Mouse (Mus musculus) megakaryocyte, adult 5-6 weeks (primary cell): ENCODE measurements around the gene Qpctl. TPM values are rescaled to one million over a fixed set of nuclear protein-coding genes. Genes with fewer than 3 reads are reported as not detected.

Experiments
- ATAC-seq: 2 replicates; pipeline ENCODE4 v1.8.0; 2016; ENCODE audit warnings: mild to moderate bottlenecking, inconsistent platforms; ENCODE audit not compliant: poor library complexity, severe bottlenecking
- total RNA-seq, 2 experiments: library from RNA; stranded (forward) in 1 of 2; stranded (reverse) in 1 of 2; fragments of 153-499, 151-499 nt in 1 of 2; fragments of 221-1000, 200-1000 nt in 1 of 2; gene quantifications; 2 replicates each; pipeline versions ENCODE4 v1.2.3 to v1.2.4; 2015 to 2017

Gene Qpctl
- total RNA-seq (2015) (6.6 and 7.9 TPM in 2 replicates), total RNA-seq (2017) (3.5 and 4.5 TPM in 2 replicates)

DNA sequence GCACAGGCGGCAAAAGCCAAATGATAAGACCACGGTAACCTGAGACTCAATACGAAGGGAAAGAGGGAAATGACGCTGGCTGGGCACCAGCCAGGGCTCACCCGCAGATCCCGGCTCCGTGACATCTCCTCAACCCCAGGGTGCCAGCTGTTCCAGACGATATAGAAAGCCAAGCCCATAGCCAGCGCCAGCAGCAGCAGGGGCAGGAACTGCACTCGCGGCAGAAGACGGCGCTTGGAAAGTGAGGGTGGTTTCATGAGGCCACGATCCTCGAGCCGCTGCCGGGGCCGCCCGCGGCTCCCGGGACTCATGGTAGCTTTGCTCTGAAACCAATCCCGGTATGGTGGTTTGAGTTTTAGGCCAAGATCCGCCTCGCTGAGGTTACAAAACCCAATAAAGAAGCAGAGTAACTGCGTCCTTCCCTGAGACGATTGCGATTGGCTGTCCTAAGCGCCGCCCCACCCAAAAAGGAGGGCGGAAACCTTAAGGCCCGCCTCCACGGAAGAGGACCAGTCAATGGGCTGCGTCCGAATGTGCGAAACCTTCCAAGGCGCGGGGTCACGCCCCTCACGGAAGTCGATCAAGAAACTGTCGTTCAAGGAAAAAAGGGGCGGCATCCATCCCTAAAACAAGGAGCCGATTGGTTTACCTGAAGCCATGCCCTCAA is at the start of gene Qpctl:
TSS of gene Qpctl (minus strand) at position 417 of the 667 bp plus-strand sequence.
- peak; percentile 91 for ATAC-seq

DNA sequence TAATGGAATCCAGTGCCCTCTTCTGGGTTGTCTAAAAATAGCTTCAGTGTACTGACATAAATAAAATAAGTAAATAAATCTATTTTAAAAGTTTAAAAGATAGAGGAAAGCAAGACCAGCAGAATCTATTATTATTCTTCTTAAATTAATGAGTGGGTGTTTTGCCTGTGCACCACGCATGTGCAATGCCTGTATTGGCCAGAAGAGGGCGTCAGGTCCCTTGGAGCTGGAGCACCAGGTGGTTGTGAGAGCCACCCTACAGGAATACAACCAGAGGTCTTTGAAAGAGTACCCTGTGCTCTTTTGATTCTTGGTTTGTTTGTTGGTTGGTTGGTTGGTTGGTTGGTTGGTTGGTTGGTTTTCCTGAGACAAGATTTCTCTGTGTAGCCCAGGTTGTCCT is 48.9 kb upstream of the Qpctl start:
- 0 out of 2 replicates have a peak, but pooled peaks have one; percentile 35 for ATAC-seq

DNA sequence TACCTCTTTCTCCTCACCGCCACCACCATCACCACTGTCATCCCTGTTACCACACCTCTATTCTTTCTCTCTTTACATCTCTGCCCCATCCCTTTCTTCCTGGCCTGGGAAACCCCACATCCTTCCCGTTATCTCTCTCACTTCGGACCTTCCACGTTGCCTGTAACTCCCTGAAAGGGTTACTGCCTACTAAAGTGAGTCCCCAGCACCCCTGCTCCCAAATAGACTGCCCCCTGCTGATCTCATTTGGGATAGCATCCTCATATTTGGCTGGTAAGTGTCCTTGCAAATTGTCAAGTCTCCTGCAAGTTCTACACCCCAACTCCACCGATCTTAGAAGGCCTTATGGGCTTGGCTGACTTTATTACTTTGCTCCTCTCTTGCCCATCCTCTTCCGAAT is 47.6 kb upstream of the Qpctl start:
- ATAC-seq = peak; percentile 60

DNA sequence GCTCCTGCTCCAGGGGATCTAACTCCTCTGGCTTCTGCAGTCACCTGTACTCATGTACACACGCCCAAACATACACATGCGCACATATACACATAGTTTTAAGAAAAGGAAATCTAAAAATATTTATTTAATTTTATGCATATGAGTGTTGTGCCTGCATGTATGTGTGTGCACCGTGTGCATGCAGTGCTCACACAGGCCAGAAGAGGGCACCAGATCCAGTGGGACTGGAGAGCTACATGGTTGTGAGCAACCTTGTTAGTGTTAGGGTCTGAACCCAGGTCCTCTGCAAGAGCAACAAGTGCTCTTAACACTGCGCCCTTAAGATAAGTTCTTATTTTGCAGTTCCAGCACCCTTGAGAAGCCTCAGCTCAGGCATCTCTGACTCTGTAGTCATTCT is 45.6 kb upstream of the Qpctl start:
- no peak for ATAC-seq

DNA sequence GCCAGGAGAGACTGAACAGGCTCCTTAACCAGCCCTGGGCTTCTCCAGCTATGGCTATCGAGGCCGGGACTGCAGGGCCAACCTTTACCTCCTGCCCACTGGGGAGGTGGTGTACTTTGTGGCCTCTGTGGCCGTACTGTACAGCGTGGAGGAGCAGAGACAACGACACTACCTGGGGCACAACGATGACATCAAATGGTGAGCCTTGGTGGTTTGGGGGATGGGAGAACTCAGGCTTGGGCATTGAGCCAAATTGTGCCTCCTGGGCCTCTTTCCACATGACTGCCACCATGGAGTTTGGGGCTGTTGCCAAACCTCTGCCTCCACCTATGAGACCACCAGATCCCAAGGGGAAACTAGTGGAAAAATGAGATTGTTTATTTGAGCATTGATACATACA is 35.7 kb upstream of the Qpctl start:
- no peak for ATAC-seq

DNA sequence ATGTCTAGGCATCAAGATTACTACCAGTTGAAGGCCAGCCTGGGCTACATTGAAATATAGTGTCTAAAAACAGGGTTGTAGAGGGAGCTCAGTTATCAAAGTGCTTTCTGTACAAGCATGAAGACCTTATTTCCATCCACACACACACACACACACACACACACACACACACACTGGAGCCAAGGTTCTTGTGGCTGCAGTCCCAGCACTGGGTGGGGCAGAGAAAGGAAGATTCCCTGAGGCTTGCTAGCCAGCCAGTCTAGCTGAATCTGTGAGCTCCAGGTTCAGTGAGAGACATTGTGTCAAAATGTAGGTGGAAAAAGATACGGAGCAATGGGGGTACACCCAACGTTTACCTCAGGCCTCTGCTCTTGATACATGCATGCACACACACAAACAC is 35.2 kb upstream of the Qpctl start:
- ATAC-seq = no peak

DNA sequence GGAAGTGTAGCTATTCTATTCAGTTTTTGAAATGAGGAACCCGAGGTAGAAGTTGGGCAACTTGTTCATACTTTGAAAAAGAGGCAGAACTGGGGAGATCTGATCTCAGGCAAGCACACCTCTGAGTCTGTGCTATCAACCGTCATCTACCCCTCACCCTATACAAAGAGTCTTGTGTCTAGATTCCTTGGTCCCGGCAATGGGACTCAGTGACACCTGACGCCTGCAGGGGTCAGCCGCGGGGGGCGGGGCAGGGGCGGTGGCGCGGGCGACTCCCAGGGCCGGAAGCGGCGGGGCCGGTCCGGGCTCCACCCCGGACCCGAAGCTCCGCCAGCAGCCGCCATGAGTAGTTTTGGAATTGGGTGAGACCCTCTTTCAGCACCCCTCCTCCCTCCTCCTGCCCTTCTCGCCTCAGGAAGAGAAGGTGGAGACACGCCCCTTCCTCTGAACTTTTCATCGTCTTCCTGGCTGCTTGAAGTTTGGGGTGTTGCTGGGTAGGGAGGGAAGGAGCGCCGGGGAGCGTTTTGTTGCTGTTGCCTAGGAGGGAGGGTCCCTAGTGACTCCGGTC is 31.9 kb upstream of the Qpctl start:
- peak; percentile 58 for ATAC-seq

DNA sequence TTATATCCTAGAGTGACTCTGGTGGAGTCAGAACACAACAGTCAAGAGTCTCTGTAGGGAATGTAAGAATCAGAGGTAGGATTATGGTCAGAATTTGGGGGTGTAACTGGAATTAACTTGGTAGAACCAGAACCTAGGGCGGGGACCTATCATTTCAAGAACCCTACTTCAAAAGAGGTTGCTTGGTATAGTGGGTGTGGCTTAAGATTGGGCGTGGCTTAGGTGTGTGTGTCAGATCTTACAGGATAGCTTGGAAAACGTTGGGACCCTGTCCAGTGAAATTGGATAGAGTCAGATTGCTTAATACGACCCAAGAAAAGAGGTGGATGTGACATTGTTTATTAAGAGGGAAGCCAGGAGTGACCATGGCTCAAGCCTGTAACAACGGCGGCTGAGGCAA is 30.8 kb upstream of the Qpctl start:
- no peak for ATAC-seq

DNA sequence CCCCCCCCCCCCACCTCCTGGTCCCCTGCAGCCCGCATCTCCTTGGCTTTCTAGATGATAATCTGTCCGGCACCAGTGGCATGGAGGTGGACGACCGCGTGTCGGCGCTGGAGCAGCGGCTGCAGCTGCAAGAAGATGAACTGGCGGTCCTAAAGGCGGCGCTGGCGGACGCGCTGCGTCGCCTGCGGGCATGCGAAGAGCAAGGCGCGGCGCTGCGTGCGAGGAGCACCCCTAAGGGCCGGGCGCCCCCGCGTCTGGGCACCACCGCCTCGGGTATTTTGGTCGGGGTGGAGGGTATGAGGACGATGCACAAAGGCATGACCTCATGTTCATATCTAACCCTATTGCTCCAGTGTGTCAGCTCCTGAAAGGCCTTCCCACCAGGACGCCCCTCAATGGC is 30.1 kb upstream of the Qpctl start:
- peak; percentile 70 for ATAC-seq

DNA sequence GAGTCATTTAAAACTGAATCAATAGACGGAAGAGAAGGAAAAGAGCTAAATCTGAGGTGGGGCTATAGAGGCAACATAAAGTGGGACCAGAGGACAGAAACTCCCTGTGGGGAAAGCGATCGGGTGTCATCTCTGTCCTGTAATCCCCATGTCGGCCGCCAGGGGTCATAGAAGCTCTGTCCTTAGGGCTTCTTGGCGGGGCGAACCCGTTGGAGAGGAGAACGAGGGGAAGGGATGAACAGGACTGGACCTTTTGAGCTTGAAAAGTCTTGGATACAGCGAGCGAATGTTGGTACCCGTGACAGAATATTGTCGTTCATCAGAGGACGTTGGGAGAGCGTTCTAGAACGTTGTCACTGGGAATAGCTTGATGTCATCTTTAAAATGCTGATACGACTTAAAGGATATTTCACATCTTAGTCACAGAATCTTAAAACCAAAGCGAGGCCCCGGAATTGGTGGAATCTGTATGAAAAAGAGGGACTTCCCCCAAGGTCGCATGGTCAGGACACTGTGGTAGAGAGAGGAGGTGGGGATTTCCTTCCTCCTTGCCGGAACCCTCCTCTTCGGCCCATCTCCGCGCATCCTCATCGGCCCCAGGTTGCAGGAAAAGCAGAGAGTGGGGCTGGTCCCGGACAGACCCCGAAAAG is 29.5 kb upstream of the Qpctl start:
- peak; percentile 53 for ATAC-seq

DNA sequence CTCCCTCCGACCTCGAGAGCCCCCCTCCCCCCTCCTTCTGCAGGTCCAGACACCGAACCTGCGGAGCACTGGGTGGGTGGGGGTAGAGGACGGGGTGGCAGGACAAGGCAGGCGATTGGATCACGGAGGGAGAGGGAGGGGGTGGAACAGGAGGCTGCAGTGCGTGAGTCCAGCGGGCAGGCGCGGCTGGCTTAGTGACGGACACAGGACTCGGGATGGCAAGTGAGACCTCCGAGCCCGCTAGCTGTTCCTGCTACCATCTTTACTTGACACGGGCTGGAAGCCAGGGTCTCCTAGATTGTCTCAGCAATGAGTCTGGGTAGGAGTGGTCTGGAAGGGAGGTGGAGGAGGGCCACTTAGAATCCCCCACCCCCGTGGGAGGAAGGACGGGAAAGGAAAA is 28.9 kb upstream of the Qpctl start:
- no peak for ATAC-seq

DNA sequence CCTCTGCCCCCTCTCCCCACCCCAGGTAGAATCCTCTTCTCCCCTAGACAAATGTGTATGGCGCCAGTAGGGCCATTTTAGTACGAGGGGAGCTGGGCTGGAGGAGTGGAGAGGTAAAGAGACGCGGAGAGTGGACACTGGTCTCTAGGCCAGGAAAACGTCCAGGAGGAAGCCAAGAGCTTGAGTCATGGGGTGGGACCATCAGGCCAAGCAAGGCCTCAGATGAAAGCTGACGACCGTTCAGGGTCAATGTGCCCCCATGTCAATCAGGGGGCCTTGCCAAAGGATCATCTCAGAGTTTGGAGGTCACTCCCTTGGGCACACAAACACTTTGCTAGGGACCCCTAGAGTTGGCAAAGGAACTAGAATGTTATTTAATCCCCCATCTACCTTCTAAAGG is 28.1 kb upstream of the Qpctl start:
- ATAC-seq = no peak

DNA sequence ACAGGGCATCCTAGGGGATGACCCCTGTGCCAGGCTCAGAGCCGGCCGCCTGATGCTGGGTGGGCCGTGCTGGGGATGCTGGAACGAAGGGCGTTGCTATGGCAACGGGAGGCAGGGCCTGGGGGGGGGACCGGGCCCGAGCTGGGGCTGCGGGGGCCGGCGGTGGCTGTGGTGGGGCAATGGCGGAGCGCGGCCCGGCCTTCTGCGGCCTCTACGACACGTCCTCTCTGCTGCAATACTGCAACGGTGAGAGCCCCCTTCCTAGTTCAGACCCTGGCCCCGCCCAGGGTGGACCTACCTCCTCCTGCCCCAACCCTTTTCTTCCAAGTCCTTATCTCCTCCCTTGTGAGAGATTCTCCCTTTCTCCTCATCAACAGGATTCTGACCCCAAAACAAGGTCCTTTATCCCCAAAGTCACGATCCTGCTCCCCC is 27.4 kb upstream of the Qpctl start:
- no peak for ATAC-seq

DNA sequence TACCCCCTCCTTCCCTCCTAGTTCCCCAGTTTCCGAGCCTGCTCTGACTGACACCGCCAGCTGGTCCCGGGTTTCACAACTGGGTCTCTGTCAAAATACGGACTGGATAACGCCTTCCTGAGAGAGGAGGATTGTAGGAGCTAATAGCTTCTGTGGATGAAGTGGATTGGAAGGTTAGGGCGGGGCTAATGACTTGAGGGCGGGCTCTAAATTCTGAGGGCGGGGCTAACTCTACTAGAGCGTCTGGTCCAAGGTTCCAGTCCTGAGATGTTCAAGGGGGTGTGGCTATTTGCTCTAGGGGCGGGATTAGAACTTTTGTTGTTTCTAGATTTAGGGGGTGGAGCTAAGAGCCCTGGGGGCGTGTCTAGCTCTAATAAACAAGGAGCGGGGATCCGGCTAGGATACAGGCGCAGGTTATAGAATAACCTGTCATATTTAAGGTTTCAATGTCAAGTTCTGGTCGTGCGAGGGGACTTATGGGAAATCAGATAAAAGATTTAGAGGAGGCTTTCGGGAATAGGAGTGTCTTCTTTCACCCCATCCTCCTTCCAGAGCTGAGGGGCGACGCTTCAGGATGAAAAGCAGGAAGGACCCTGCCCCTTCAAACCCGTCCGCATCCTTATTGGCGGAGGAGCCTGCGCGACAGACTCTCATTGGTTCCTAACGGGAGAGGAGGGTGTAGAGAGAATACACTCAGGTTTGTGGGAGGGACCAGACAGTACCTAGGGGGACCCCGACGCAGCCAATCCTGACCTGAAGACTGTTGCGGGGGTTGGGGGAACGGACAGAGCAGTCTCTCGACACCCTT is 26.8 kb upstream of the Qpctl start, which contains the start of gene Eml2:
TSS of gene Eml2 (plus strand) at position 714 of the 808 bp plus-strand sequence.
- peak; percentile 14; the same call in 1 of the 2 replicates for ATAC-seq

DNA sequence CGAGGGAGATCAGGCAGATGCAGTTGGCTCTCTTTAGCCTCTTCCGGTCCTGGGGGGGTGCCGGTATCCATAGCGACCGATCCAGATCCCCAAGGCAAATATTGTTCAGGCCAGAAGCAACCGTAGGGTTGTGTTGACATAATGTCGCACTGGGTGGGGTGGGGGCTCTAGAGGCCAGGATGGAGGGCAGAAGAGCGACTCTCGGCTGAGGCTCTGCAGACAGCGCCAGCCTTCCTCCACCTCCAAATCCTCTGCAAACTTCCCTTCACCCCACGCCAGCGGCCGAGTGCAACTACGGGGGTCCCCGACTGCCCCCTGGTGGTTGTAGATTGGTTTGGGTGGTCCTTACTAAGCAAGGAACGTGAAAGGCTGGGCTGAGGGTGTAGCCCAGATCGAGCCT is 23.8 kb upstream of the Qpctl start:
- peak; percentile 59 for ATAC-seq

DNA sequence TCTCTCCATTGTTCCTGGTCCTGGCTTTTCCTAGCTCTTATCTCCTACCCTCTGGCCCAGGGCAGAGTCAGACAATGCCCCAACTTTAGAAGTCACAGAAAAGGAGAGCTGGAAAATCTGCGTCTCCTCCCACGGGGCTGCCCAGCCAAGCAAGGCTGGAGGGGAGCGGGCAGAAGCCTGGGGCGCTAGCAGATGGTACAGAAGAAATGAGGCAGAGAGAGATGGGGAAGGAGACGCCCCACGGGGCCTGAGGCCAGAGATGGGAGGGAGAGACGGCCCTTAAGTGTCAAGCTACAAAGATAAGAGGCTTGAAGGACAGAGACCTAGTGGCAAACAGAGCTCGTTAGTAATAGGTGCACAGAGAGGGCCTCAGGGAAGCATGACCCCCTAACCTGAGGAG is 22.7 kb upstream of the Qpctl start:
- ATAC-seq = no peak

DNA sequence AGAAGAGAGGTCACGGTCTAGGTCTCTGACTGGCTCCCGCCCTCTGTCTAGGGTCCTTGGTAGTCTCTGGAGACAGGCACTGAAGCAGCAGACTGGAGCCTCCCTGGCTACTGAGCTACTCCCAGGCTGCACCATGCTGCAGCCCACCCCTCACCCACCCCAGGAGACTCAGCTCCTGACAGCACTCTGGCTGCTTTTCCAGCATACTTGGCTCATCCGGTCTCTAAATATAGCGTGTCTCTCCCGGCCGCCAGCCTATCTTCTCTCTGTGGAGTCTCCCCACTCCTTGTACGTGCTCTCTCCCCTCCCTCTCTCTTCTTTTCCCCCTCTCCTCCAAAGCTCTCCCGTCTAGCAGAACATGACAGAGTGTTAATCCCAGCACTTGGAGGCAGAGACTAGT is 21.1 kb upstream of the Qpctl start:
- ATAC-seq = no peak

DNA sequence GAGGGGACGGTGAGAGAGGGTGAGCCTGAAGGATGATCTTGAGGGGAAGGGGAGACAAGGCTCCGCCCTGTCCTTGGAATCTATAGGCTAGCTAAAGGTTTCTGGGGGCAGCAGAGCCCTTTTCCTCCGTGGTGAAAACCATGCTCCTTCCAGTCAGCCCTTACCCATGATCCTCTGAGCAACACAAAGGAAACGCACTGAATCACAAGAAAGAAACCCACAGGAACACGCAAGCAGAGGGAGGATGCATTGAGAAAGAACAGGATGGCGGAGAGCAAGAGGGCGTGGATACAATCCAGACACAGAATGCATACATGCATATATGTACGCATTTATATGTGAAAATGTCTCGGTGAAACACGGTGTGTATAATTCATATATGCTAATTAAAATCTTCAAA is 20.4 kb upstream of the Qpctl start:
- ATAC-seq = 0 out of 2 replicates have a peak, but pooled peaks have one; percentile 20

DNA sequence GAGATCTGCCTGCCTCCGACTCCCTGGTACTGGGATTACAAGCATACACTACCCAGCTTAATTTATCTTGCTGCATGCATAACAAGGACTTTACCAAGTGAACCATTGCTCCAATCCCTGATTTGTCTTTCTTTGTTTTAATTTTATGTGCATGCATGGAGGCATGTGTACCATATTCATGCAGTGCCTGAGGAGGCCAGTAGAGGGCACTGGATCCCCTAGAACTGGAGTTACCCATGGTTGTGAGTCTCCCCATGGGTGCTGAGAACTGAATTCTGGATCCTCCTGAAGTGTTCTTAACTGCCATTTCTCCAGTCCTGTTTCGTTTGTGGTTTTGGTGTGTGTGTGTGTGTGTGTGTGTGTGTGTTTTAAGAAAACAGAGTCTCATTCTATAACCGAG is 17.9 kb upstream of the Qpctl start:
- ATAC-seq = no peak

DNA sequence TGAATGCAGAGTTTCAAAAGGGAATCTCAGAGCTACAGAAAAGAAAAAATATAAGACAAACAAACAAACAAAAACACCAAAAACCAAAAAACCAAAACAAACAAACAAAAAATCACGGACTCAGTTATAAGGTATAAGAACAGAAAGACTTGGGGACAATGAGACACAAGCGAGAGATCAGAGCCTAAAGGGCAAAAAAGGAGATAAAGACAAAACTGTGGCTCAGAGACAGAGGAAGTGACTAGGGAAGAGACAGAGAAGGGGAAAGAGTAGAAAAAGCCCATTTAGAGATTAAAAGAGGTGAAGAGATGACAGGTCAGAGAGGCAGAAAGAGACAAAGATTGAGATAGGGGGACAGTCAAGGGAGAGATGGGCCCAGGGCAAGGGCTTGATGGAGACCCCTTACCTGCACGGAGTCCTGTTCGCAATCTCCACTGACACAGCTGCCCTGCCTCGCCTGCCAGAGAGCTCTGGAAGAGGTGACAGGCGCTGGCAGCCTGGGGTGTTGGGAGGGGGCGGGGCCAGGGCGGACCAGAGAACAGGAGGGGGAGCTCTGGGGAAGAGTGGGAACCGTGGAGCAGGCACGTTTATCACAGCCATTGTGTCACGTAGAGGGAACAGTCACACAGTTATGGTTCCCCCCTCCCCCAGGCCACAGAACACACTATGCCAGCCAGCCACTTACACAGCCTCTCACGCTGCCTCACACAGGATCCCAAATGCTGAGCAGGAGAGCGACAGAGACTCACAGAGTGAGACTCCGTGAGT is 16.7 kb upstream of the Qpctl start, which contains the start of gene Gipr:
TSS of gene Gipr (minus strand) at position 472 of the 768 bp plus-strand sequence.
- no peak for ATAC-seq
